Mouse (Mus musculus): ENCODE measurements around the gene Spint3.

The Spint3 gene

DNA sequence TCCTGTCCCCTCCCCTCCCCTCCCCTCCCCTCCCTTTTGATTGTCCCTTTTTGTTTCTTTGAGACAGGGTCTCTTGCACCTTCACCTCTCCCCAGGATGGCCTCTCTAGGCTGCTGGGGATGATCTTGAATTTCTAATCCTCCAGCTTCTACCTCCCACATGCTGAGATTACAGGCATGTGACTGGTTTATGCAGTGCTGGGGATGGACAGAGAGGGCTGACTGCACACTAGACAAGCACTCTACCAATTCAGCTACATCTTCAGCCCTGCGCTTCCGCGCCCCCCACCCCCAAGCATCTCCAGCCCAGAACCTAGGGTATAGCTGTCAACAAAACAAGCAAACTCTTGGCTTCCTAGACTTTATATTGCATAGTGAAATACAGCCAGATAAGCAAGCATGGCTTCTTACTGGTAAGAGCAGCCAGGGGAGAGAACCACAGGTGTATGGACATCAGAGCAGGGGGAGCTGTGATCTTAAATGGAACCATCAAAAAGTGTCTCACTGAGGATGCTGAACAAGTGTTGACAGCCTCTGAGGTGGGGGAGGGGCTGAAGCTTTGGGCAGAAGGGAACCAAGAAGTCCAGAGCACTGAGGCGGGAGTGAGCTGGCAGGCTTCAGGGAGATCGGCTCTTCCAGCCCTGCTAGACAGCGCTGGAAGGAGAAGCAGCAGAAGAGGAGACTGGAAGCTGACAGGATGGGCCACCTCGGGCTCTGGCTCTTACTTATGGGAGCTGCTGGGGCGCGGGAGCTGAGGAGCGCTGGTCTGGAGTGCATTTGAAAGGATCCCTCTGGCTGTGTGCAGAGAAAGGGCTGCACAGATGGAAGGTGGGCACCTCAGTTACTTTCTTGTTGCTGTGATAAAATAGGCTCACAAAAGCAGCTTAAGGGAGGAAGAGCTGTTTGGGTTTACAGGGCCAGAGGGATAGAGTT, 23.0 kb downstream of the Spint3 start:
- DNase-seq (ENCODE audit: low read depth) = no peak

DNA sequence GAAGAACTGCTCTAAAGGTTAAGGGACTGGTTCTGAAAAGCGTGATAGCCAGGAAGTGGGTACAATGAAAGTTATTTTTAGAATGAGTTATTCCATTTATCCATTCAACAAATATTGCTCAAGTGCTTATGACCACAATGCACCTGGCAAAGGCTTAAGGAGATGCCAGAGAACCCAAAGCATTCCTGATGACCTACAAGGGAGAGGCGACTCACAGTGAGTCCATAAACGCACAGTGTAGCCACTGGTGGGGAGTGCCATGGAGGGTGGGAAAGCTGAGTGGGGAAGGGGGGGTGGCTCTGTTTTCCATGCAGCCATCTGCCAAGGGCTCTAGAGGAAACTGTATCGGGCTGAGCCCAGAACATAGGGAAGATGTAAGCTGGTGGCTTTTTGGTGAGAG, 23.9 kb downstream of the Spint3 start:
- DNase-seq (ENCODE audit: low read depth) = no peak

DNA sequence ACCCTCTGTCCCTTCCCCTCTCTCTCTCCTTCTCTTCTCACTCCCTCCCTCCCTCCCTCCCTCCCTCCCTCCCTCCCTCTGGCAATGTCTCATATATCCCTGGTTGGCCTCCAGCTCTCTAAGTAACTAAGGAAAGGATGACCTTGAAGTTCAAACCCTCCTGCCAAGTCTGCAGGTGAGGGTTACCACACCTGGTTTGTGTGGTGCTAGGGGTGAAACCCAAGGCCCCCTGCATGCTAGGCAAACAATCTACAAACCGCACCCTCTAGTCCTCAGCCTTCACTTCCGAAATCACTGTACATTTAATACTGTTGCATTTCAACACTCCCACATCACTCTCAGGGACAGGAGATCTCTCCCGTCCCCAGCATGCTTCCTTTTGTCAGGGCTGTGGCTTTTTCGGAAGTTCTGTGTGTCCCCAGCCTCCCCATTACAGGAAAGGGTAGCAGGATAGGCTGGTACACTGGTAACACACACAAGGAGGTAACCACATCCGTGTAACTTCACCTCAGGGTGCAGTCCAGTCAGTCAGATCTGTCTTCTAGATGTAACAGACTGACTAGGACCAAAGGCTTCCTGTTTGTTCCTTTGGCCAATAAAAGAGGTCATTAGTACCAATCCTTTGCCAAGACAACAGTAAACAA, 28.7 kb downstream of the Spint3 start:
- no peak for DNase-seq (ENCODE audit: low read depth)

DNA sequence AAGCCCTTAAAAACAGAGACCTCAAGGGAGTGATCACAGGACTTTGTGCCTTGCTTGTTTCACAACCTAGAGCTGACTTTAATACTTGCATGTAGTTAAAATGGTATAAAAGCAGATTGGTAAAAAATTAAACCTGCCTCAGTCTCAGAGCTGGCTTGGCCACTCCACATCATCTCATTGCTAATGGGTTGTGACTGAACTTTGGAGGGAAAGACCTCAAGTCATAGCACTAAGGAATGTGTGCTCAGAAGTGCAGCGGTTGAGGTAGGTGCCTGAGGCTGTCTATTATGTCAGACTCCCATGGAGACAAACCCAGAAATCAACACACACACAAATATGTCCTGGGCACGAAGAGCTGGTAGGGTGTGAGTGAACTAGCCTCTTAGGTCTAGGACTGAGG, 29.5 kb downstream of the Spint3 start:
- DNase-seq (ENCODE audit: low read depth) = no peak

DNA sequence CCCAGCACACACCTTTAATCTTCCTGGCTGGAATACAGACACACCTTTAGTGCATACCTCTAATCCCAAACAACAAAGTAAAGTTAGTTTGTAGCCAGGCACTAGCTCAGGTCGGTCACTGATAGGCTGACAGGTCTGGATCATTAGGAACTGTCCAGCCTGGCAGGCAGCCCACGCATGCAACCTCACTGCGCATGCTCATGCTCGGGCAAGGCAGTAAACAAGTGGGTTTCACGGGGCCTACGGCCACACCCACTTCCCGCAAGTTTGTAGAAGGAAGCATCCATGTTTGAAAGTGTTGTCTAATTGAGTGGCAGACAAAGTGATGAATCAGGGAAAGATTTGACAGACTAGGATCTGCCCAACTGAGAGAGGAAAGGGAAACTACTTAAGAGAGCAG, 30.7 kb downstream of the Spint3 start:
- no peak for DNase-seq (ENCODE audit: low read depth)

DNA sequence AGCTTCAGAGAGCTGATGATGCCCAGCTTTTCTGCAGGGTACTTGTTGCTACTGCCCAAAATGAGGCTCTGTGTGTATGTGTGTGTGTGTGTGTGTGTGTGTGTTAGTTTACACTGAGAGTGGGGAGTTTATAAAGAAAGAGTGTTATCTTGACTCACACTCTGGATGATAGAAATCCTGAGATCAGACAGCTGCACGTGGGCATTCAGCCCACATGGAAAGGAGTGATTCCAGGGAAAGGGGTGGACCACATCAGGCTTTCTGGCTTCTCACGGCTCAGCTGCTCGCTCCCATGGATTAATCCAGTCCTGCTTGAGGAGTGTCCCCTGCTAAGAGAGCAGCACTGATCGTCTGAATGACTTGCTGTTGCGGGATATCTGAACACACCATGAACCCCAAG, 31.1 kb downstream of the Spint3 start:
- DNase-seq (ENCODE audit: low read depth) = no peak

DNA sequence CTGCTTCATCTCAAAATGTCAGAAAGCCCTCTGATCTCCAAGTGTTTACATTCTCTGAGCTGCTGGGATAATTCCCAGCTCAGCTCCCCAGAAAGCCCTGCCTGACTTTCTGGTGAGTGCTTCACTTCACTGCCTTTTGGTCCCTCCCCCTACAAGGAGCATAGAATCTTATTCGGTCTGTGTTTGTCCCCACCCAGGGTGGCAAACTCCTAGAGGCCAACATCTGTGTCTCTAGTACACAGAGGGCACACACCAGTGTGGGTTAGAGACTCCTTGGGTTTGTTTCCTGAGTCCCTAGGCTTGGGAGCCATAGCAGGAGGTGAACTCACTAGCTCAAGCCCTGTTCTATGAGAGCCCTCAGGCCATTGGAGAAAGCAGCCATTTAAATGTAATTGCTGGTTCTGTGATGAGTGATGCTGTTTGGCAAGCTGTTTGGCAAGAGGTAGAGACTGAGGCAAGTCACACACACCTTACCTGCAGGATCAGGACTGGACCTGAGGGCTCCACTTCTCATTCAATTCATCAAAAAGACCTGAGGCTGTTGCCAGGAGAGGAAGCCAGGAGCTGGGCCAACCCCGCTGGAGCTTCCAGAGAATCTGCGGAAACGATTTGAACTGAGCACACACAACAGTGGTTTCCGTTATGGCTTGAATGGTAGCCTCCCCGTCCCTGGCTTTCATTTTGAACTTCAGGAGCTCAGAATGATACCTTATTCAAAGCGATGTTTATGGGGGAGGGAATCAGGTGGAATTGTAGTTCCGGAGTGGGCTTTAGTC, 32.4 kb downstream of the Spint3 start:
- no peak for DNase-seq (ENCODE audit: low read depth)

DNA sequence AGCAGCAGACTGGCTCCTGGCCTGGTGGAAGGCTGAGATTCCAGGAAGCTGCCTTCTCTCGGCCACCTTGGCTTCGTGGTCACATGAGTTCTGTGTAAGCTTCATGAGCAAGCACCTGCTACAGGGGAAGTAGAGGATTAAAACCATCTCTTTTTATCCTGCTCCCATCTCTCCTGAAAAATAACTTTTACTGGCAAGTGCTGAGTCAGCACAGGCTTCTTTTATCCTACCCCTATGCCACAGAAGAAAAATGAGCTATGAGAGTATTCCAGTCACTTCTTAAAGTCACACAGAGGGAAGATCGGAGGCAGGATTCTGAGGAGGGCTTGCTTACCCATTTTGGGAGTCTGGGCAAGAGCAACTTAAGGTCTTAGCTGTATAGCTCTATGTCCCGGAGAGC, 36.3 kb downstream of the Spint3 start:
- no peak for DNase-seq (ENCODE audit: low read depth)

DNA sequence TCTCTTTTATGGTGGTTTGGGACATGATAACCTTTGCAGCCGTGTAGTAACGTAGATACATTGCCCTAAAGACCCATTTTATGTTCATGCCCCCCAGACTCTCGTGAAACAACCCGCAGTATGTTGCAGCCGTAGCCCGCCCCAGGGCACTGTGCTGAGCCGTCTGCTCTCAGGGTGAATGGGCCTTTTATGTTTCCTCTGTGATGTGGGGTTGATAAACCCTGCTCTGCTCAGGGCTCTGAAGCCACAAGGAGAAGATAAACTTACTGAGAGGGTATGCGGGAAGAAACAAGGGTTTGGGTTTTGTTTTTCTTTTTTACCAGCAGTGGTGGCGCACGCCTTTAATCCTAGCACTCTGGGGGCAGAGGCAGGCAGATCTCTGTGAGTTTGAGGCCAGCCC, 38.9 kb downstream of the Spint3 start:
- DNase-seq (ENCODE audit: low read depth) = no peak

DNA sequence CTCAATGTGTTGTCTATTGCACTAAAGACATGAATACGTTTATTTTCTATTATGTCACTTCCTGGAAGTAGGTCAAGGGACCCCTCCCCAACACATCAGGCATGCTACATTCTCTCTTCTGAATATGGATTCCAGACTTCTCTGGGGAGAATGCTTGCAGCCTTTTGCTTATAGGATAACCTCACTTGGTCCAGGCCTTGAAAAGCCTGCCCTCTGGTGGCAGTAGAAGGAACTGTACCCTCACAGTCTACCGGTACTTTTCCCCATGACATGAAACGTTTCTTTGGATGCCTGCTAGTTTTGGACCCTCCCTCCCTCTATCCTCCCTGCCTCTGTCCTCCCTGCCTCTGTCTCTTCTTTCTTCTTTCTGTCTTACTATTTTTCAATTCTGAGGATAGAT, 42.1 kb downstream of the Spint3 start:
- peak; percentile 35 for DNase-seq (ENCODE audit: low read depth)

DNA sequence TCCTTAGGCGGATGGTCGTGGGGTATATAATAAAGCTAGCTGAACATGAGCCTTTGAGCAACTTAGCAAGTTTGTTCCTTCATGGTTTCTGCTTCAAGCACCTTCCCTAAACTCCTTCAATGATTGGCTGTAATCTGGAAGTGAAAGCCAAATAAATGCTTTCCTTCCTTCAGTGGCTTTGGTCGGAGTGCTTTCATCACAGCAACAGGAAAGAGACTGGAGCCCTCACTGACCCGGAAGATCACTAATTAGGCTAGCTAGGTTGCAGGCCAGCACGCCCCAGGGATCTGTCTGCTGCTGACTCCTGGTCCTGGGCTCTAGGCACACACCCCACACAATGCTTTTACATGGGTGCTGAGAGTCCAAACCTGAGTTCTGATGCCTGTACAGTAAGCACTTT, 44.7 kb downstream of the Spint3 start:
- no peak for DNase-seq (ENCODE audit: low read depth)

DNA sequence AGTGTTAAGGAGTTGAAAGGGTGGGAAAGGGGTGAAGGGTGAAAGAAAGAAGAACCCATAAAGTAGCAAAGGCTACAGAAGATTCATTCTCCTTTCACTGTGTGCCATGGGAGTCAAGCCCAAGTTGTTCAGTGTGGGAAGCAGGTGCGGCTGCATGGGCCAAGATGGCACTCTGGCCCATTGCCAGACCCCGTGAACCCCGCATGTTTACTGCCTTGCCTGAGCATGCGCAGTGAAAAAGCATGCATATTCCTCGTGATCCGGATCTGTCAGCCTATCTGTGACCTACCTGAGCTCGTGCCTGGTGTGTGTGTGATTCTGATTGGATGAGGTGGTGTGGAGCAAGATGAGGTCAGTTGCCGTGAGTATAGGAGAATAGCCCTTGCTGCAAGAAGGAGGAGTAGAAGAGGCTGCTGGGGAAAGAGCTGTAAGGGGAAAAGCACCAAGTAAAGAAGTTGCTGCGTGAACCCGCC, 49.9 kb downstream of the Spint3 start:
- DNase-seq (ENCODE audit: low read depth) = no peak

DNA sequence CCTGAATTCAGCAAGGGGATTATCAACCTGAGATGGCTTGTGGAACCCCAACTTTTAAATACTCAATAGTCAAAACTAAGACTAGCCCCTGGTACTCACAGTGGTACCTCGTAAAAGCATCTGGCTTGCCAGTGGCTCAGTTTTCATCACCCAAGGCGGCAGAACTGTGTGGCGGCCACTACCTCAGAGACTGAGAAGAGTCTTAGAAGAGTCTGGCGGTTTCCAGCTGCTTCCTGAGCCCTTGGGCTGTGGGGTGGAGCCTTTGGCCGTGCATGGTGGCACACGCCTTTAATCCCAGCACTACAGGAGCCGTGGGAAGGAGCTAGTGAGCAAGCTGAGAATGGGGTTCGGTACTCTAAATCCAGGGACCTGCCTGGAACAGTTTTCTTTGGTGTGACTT, 51.0 kb downstream of the Spint3 start:
- no peak for DNase-seq (ENCODE audit: low read depth)

DNA sequence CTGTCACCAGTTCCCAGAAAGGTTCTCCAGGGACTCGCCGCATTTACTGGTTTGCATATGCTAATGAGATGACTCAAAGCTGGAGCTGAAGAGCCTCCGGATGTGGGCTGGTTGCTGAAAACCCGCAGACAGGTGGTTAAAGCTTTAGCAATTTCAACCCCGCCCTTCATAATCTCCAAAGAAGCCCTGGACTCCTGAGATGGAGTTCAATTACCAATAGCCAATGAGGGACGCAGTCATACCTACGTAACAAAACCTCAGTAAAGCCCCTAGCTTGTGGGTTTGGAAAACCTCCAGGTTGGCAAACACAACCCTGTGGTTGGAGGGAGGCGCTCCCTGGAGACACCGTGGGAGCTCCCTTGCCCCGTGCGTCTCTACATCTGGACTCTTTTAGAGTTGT, 51.4 kb downstream of the Spint3 start:
- no peak for DNase-seq (ENCODE audit: low read depth)

DNA sequence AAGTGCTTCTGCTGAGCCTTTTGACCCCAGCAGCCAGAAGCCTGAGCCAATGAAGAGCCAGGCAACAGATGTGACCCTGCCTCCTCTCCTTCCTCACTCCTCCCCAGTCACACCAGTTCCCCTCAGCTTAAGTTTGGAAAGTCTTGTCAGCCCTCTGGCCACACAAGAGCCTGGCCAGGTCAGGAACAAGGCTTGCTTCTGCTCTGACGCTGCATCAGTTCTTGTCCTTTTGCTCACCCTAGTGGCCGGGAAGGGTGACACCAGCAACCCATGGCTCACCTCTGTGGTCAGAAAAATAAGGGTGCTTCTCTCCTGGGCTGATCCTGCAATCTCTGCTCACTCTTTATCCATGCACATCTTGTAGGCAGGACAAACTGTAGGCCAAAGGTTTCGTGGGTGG, 52.5 kb downstream of the Spint3 start:
- no peak for DNase-seq (ENCODE audit: low read depth)
